Mouse (Mus musculus): ENCODE results near the gene Atp8b4.

DNA sequence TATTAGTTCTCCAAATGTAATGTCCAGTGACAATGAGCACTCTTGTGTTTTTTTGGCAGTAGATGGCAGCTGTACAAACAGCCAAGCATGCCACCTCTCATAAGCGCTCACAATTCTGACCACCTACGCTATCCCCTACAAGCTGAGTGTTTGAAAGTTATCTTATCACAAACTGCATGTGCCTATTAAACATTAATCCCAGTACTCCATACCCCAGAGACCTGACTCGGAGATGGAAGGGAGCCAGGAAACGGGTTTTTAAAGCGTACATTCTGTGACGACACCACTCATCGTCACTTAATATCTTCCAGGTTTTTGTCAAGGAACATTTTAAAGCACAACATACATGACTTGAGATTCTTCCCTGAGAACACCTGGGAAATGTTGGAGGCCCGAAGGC is 128.8 kb downstream of the Atp8b4 start:
- TF ChIP-seq CTCF (IDR thresholded peaks at IDR 0.05; ENCODE audit: borderline replicate concordance, insufficient read depth, low read length): no peak
- TF ChIP-seq POLR2A (IDR thresholded peaks at IDR 0.05; ENCODE audit: low read depth, low read length): no peak

Measured in embryonic fibroblast, embryonic 13.5 days (primary cell).